Mouse (Mus musculus) gastrocnemius, adult 8-10 months (tissue): ENCODE measurements around the gene E430018J23Rik. TPM values are rescaled to one million over a fixed set of nuclear protein-coding genes. Genes with fewer than 3 reads are reported as not detected.
"Not testable (repeated sequence)": the region's sequence is repeated elsewhere in the genome, so short reads cannot be mapped to it uniquely, and the experiment has no call there.

Experiments
- DNase-seq, 2 experiments: peaks; one replicate each; pipeline ENCODE4 v3.0.0; 2022; ENCODE audit warnings: low spot score in 2 of 2
- total RNA-seq, 4 experiments: library from RNA; stranded (reverse); gene quantifications; 2 replicates each; pipeline ENCODE4 v1.2.4; 2022

E430018J23Rik gene
- total RNA-seq: 1 to 10 TPM; 1.6 to 2.2 (median 1.7) TPM

- peak; percentile 96 to 98 for DNase-seq
These were observed at the start of gene E430018J23Rik for GRCm38 (mm10) chr7:127393157-127393943. E430018J23Rik (minus strand) TSS chr7:127393629.

- no peak for DNase-seq
These were observed 44.3 kb upstream of the E430018J23Rik start for GRCm38 (mm10) chr7:127437724-127438123.

- DNase-seq: no peak
These were observed 41.8 kb upstream of the E430018J23Rik start for GRCm38 (mm10) chr7:127435206-127435605.

- no peak for DNase-seq
These were observed 32.9 kb upstream of the E430018J23Rik start for GRCm38 (mm10) chr7:127426354-127426753.

GRCm38 (mm10) chr7:127425911-127426310, 32.5 kb upstream of the E430018J23Rik start:
- no peak for DNase-seq

GRCm38 (mm10) chr7:127425291-127425690, 31.9 kb upstream of the E430018J23Rik start:
- no peak for DNase-seq

GRCm38 (mm10) chr7:127422247-127422646, 28.8 kb upstream of the E430018J23Rik start:
- no peak for DNase-seq

GRCm38 (mm10) chr7:127421388-127422191, 28.2 kb upstream of the E430018J23Rik start, which contains the start of gene Zfp688:
Zfp688 (minus strand) TSS chr7:127422068.
- peak; percentile 86 to 88 for DNase-seq

- no peak for DNase-seq
These were observed 18.0 kb upstream of the E430018J23Rik start for GRCm38 (mm10) chr7:127411418-127411817.

GRCm38 (mm10) chr7:127406002-127406987, 12.9 kb upstream of the E430018J23Rik start, which contains the start of gene Zfp764:
Zfp764 (minus strand) TSS chr7:127406822.
- peak; percentile 78 for DNase-seq

GRCm38 (mm10) chr7:127404101-127404500, 10.7 kb upstream of the E430018J23Rik start:
- DNase-seq: not testable (repeated sequence)

GRCm38 (mm10) chr7:127402980-127403379, 9.6 kb upstream of the E430018J23Rik start:
- DNase-seq: no peak

GRCm38 (mm10) chr7:127400355-127400754, 6.9 kb upstream of the E430018J23Rik start:
- no peak for DNase-seq

- no peak for DNase-seq
These were observed 510 bp upstream of the E430018J23Rik start for GRCm38 (mm10) chr7:127393944-127394333.

GRCm38 (mm10) chr7:127392251-127392824, 1.1 kb downstream of the E430018J23Rik start:
- DNase-seq: no peak

- DNase-seq: no peak
These were observed 1.9 kb downstream of the E430018J23Rik start for GRCm38 (mm10) chr7:127391538-127391937.

- DNase-seq: no peak
These were observed 3.1 kb downstream of the E430018J23Rik start for GRCm38 (mm10) chr7:127390306-127390705.

GRCm38 (mm10) chr7:127388201-127388600, 5.2 kb downstream of the E430018J23Rik start:
- DNase-seq: not testable (repeated sequence)

GRCm38 (mm10) chr7:127386641-127387392, 6.6 kb downstream of the E430018J23Rik start, which contains the start of gene 9130019O22Rik:
9130019O22Rik (minus strand) TSS chr7:127387166.
- peak; percentile 82 to 85 for DNase-seq

GRCm38 (mm10) chr7:127385560-127385959, 7.9 kb downstream of the E430018J23Rik start:
- not testable (repeated sequence) for DNase-seq
